Mouse (Mus musculus) erythroblast, embryonic 14.5 days (primary cell): ENCODE measurements around the gene Myh11. TPM values are rescaled to one million over a fixed set of nuclear protein-coding genes. Genes with fewer than 3 reads are reported as not detected.

Experiments
- H3K27me3 ChIP-seq: 2 replicates; pipeline ENCODE4 v1.6.1; 2012; ENCODE audit warnings: inconsistent platforms; ENCODE audit not compliant: control insufficient read depth
- H3K36me3 ChIP-seq: 2 replicates; pipeline ENCODE4 v1.6.1; 2012; ENCODE audit warnings: mild to moderate bottlenecking, inconsistent platforms; ENCODE audit not compliant: control insufficient read depth
- H3K4me1 ChIP-seq: 2 replicates; pipeline ENCODE4 v1.6.1; 2012; ENCODE audit warnings: inconsistent platforms; ENCODE audit not compliant: control insufficient read depth
- H3K4me3 ChIP-seq: replicated peaks from 2 replicates; pipeline ENCODE3; 2012; ENCODE audit warnings: moderate library complexity, mild to moderate bottlenecking, inconsistent platforms
- H3K9me3 ChIP-seq: 2 replicates; pipeline ENCODE4 v1.6.1; 2012; ENCODE audit warnings: low read length, inconsistent platforms, mixed read lengths; ENCODE audit not compliant: control insufficient read depth
- GATA1 ChIP-seq: IDR thresholded peaks from 2 replicates; pipeline ENCODE4 v1.6.1; 2012; ENCODE audit warnings: low read length, inconsistent platforms, mixed read lengths
- TAL1 ChIP-seq: IDR thresholded peaks from 3 replicates; pipeline ENCODE4 v1.6.1; 2012; ENCODE audit warnings: low read length, inconsistent platforms, mixed read lengths
- polyA plus RNA-seq: library from polyadenylated mRNA; stranded (reverse); fragments of >175 nt; gene quantifications from 2 replicates; pipeline ENCODE4 v1.2.3, GENCODE M21; 2012

Gene Myh11
- polyA plus RNA-seq, 1 experiment = 0.01 TPM

- no peaks in the 10 kb centered on the region for H3K27me3 ChIP-seq
- no peaks in the 10 kb centered on the region for H3K9me3 ChIP-seq
- peaks cover 100% of the 10 kb centered on the region for H3K36me3 ChIP-seq
- H3K4me3 ChIP-seq = no peak overlapping the region
- TF ChIP-seq GATA1 = no peak
- TF ChIP-seq TAL1 = no peak
- peaks cover 5% of the 10 kb centered on the region for H3K4me1 ChIP-seq
Measured at GRCm38 (mm10) chr16:14182360-14182759, 108.8 kb downstream of the Myh11 start.

GRCm38 (mm10) chr16:14180163-14180733, 110.9 kb downstream of the Myh11 start:
- H3K4me1 ChIP-seq = peaks cover 7% of the 10 kb centered on the region
- H3K36me3 ChIP-seq = peaks cover 100% of the 10 kb centered on the region
- TF ChIP-seq TAL1 = no peak
- no peak for TF ChIP-seq GATA1
- no peaks in the 10 kb centered on the region for H3K27me3 ChIP-seq
- no peak overlapping the region for H3K4me3 ChIP-seq
- H3K9me3 ChIP-seq = no peaks in the 10 kb centered on the region

- Histone ChIP-seq H3K36me3 (peaks cover 100% of the 10 kb centered on the region), H3K27me3 (no peaks in the 10 kb centered on the region), H3K4me3 (no peak overlapping the region), H3K4me1 (peaks cover 7% of the 10 kb centered on the region), H3K9me3 (no peaks in the 10 kb centered on the region)
- no peak for TF ChIP-seq TAL1
Measured at GRCm38 (mm10) chr16:14178041-14178440, 113.1 kb downstream of the Myh11 start.

GRCm38 (mm10) chr16:14169706-14170105, 121.5 kb downstream of the Myh11 start:
- H3K9me3 ChIP-seq = peaks cover 5% of the 10 kb centered on the region
- H3K4me1 ChIP-seq = peaks cover 40% of the 10 kb centered on the region
- H3K4me3 ChIP-seq = no peak overlapping the region
- H3K27me3 ChIP-seq = no peaks in the 10 kb centered on the region
- peaks cover 98% of the 10 kb centered on the region for H3K36me3 ChIP-seq
- no peak for TF ChIP-seq GATA1
- TF ChIP-seq TAL1 = no peak

- Histone ChIP-seq H3K36me3 (peaks cover 66% of the 10 kb centered on the region), H3K9me3 (peaks cover 5% of the 10 kb centered on the region), H3K4me1 (peaks cover 64% of the 10 kb centered on the region), H3K27me3 (no peaks in the 10 kb centered on the region), H3K4me3 (peak overlapping the region; percentile 70)
- TF ChIP-seq GATA1 (no peak), TAL1 (no peak)
Measured at GRCm38 (mm10) chr16:14166490-14166889, 124.7 kb downstream of the Myh11 start.

GRCm38 (mm10) chr16:14163731-14164130, 127.4 kb downstream of the Myh11 start:
- Histone ChIP-seq H3K4me1 (peaks cover 73% of the 10 kb centered on the region), H3K4me3 (peak overlapping the region; percentile 70), H3K27me3 (no peaks in the 10 kb centered on the region), H3K9me3 (peaks cover 5% of the 10 kb centered on the region), H3K36me3 (peaks cover 39% of the 10 kb centered on the region)
- no peak for TF ChIP-seq GATA1

GRCm38 (mm10) chr16:14162988-14163416, 128.2 kb downstream of the Myh11 start, which contains the start of the genes Nde1 and Marf1:
Gene Nde1, plus strand, starts transcription at chr16:14163275.
Gene Marf1, minus strand, starts transcription at chr16:14163351.
- TF ChIP-seq GATA1 (no peak), TAL1 (no peak)
- peak within 1 kb of the TSS; percentile 70 for H3K4me3 ChIP-seq
- H3K9me3 ChIP-seq = peaks cover 5% of the 10 kb centered on the region
- peaks cover 74% of the 10 kb centered on the region for H3K4me1 ChIP-seq
- H3K36me3 ChIP-seq = peaks cover 32% of the 10 kb centered on the region
- no peaks in the 10 kb centered on the region for H3K27me3 ChIP-seq

GRCm38 (mm10) chr16:14160941-14161340, 130.2 kb downstream of the Myh11 start:
- peaks cover 18% of the 10 kb centered on the region for H3K36me3 ChIP-seq
- H3K4me3 ChIP-seq = no peak overlapping the region
- no peaks in the 10 kb centered on the region for H3K9me3 ChIP-seq
- TF ChIP-seq GATA1 (no peak), TAL1 (no peak)
- H3K27me3 ChIP-seq = no peaks in the 10 kb centered on the region
- peaks cover 70% of the 10 kb centered on the region for H3K4me1 ChIP-seq

- Histone ChIP-seq H3K27me3 (no peaks in the 10 kb centered on the region), H3K4me3 (peak overlapping the region; percentile 95), H3K4me1 (peaks cover 58% of the 10 kb centered on the region), H3K9me3 (no peaks in the 10 kb centered on the region), H3K36me3 (peaks cover 10% of the 10 kb centered on the region)
- TF ChIP-seq GATA1 (no peak), TAL1 (no peak)
Measured at GRCm38 (mm10) chr16:14159746-14160131, 131.4 kb downstream of the Myh11 start.
